Comparison of ENCODE assay signal across 11 mouse cellular contexts in the genomic region with DNA sequence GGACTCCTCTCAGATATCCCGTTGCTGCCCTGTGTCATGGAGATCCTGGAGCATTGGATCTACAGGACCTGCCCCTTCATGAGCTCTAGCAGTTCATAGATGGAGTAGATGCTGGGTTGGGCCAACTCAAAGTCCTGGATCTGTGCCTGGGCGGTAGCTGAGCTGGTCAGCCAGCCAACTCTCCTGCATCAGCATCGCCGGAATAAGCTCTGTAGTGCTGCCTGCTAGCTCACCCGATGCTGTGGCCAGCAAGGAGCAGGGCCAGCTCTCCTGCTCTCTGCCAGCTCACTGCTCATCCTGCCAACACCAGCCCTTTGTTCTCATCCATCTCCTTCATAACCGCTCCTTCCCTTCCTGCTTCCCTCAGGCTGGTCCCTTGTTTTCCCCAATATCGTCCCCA. TPM values are rescaled to one million over a fixed set of nuclear protein-coding genes. Genes with fewer than 3 reads are reported as not detected.
DNase-seq lines count a peak whose midpoint lies in the region; ATAC-seq and TF ChIP-seq lines count a peak whose summit lies in the region.
"Had no signal": no experiment of that assay in that cellular context is flagged by ENCODE, and none has a peak within 500 bp of the region (broad histone marks: within the 10 kb centered on the region; RNA-seq: fewer than 3 reads in every experiment).

No protein-coding gene starts in this region.

- TF ChIP-seq POLR2A in cerebellum, adult 2 months (IDR thresholded peaks at IDR 0.05; ENCODE audit: borderline replicate concordance, insufficient read depth, low read length): no peak

- no peak overlapping the region for H3K9ac ChIP-seq in hindbrain, embryonic 16.5 days (ENCODE audit: low read depth, low read length)
- no peak overlapping the region for H3K9ac ChIP-seq in hindbrain, embryonic 13.5 days
- no peak overlapping the region for H3K9ac ChIP-seq in intestine, postnatal 0 days (ENCODE audit: low read depth, low read length)
- H3K9ac ChIP-seq: embryonic facial prominence, embryonic 12.5 days; limb, embryonic 12.5 days had no signal

- DNase-seq in cerebellum, adult 2 months: peak; percentile 92 to 95
- peak; percentile 15 to 33 for DNase-seq in heart, adult 9 months (ENCODE audit: low spot score in 2 of 2)
- peak; percentile 82 for DNase-seq in left cerebral cortex, postnatal 4 days
- DNase-seq in embryo, embryonic 11 days: no peak
- no peak for DNase-seq in kidney, adult 9 months

- intact Hi-C loops in left cerebral cortex, postnatal 4 days (cut with DNase I): no loop called here

- ATAC-seq in hindbrain, embryonic 16.5 days: peak; percentile 93
- no peak for ATAC-seq in hindbrain, embryonic 13.5 days (ENCODE audit: low FRiP score)
- no peak for ATAC-seq in intestine, postnatal 0 days

- no peak overlapping the region for H3K4me2 ChIP-seq in hindbrain, embryonic 16.5 days (ENCODE audit: low read length)
- H3K4me2 ChIP-seq in hindbrain, embryonic 13.5 days: no peak overlapping the region
- no peak overlapping the region for H3K4me2 ChIP-seq in intestine, postnatal 0 days (replicated peaks; ENCODE audit: low read depth)
- H3K4me2 ChIP-seq: embryonic facial prominence, embryonic 12.5 days; limb, embryonic 12.5 days had no signal

- 64% methylated on average over 7 of the region's 7 CpGs for WGBS in hindbrain, embryonic 16.5 days
- WGBS in hindbrain, embryonic 13.5 days: 91% methylated on average over 7 of the region's 7 CpGs
- WGBS in cerebellum, adult 2 months: 3% methylated on average over 7 of the region's 7 CpGs
- WGBS in intestine, postnatal 0 days: 60% methylated on average over 7 of the region's 7 CpGs

- H3K36me3 ChIP-seq in hindbrain, embryonic 16.5 days (ENCODE audit: control insufficient read depth, insufficient read depth, low read length): no peaks in the 10 kb centered on the region
- H3K36me3 ChIP-seq in hindbrain, embryonic 13.5 days: 0 out of 2 replicates have a peak, but pooled peaks cover under 1% of the 10 kb centered on the region
- H3K36me3 ChIP-seq in intestine, postnatal 0 days (ENCODE audit: control insufficient read depth, insufficient read depth): no peaks in the 10 kb centered on the region
- H3K36me3 ChIP-seq: embryonic facial prominence, embryonic 12.5 days; limb, embryonic 12.5 days had no signal

- H3K27me3 ChIP-seq in hindbrain, embryonic 16.5 days (replicated peaks; ENCODE audit: control insufficient read depth, insufficient read depth, low read length): no peaks in the 10 kb centered on the region
- H3K27me3 ChIP-seq in hindbrain, embryonic 13.5 days: no peaks in the 10 kb centered on the region
- H3K27me3 ChIP-seq in cerebellum, adult 2 months (ENCODE audit: control insufficient read depth, insufficient read depth, low read length): no peaks in the 10 kb centered on the region
- no peaks in the 10 kb centered on the region for H3K27me3 ChIP-seq in intestine, postnatal 0 days (replicated peaks; ENCODE audit: control insufficient read depth, insufficient read depth, low read length)
- H3K27me3 ChIP-seq: embryonic facial prominence, embryonic 12.5 days; limb, embryonic 12.5 days had no signal

- H3K4me3 ChIP-seq in hindbrain, embryonic 16.5 days (ENCODE audit: low read length): no peak overlapping the region
- H3K4me3 ChIP-seq in hindbrain, embryonic 13.5 days: no peak overlapping the region
- no peak overlapping the region for H3K4me3 ChIP-seq in cerebellum, adult 2 months (replicated peaks; ENCODE audit: insufficient read depth, low read depth, low read length)
- no peak overlapping the region for H3K4me3 ChIP-seq in intestine, postnatal 0 days (ENCODE audit: low read depth, low read length)
- H3K4me3 ChIP-seq: embryonic facial prominence, embryonic 12.5 days; limb, embryonic 12.5 days had no signal

- H3K4me1 ChIP-seq in hindbrain, embryonic 16.5 days (ENCODE audit: control insufficient read depth, insufficient read depth, low read depth, low read length): no peaks in the 10 kb centered on the region
- no peaks in the 10 kb centered on the region for H3K4me1 ChIP-seq in hindbrain, embryonic 13.5 days (replicated peaks)
- H3K4me1 ChIP-seq in cerebellum, adult 2 months (ENCODE audit: control insufficient read depth, insufficient read depth, low read length): no peaks in the 10 kb centered on the region; the same call in 1 of the 2 replicates
- no peaks in the 10 kb centered on the region for H3K4me1 ChIP-seq in intestine, postnatal 0 days (replicated peaks; ENCODE audit: control insufficient read depth, insufficient read depth, low read length)
- H3K4me1 ChIP-seq: embryonic facial prominence, embryonic 12.5 days had no signal

- H3K9me3 ChIP-seq in hindbrain, embryonic 16.5 days (ENCODE audit: control insufficient read depth, low read length): no peaks in the 10 kb centered on the region
- H3K9me3 ChIP-seq in hindbrain, embryonic 13.5 days: no peaks in the 10 kb centered on the region
- no peaks in the 10 kb centered on the region for H3K9me3 ChIP-seq in intestine, postnatal 0 days (ENCODE audit: control insufficient read depth)
- H3K9me3 ChIP-seq: embryonic facial prominence, embryonic 12.5 days; G1E; limb, embryonic 12.5 days had no signal

- H3K27ac ChIP-seq in hindbrain, embryonic 16.5 days (ENCODE audit: low read depth, low read length): no peak overlapping the region
- no peak overlapping the region for H3K27ac ChIP-seq in hindbrain, embryonic 13.5 days
- H3K27ac ChIP-seq in cerebellum, adult 2 months (ENCODE audit: insufficient read depth, low read length): no peak overlapping the region
- H3K27ac ChIP-seq in intestine, postnatal 0 days (ENCODE audit: low read depth, low read length): no peak overlapping the region
- H3K27ac ChIP-seq: embryonic facial prominence, embryonic 12.5 days; limb, embryonic 12.5 days had no signal

- TF ChIP-seq CTCF in cerebellum, adult 2 months (IDR thresholded peaks at IDR 0.05; ENCODE audit: borderline replicate concordance, insufficient read depth, low read depth, low read length): no peak
- no peak for TF ChIP-seq CTCF in intestine, postnatal 0 days (IDR thresholded peaks at IDR 0.05; ENCODE audit: low read depth)

RNA-seq across cellular contexts. Expression of gene Smim15, which starts 51.4 kb away (rescaled TPM):
- polyA plus RNA-seq in hindbrain, embryonic 16.5 days (2015; fragmentation: Nextera tagmentation; extraction: Ambion mirVana): 35.6 and 39.3 TPM in 2 replicates
- polyA plus RNA-seq in hindbrain, embryonic 13.5 days (2015; fragmentation: Nextera tagmentation; extraction: Ambion mirVana): 37.5 and 42.9 TPM in 2 replicates
- 55.9 and 56.0 TPM in 2 replicates for polyA plus RNA-seq in cerebellum, adult 2 months (2012; rRNA removed)
- 10 to 100 TPM; 27.5 to 32.7 TPM for total RNA-seq in left cerebral cortex, postnatal 4 days (2021)
- 32.6 and 33.7 TPM in 2 replicates for polyA plus RNA-seq in intestine, postnatal 0 days (2015; fragmentation: Nextera tagmentation; extraction: Ambion mirVana)

Comparison
In these comparisons a context has a peak if more than half of its experiments do, and no peak if none do; other contexts are left out.
1. DNase-seq: peak in cerebellum, adult 2 months (2 of 2), heart, adult 9 months (2 of 2) and left cerebral cortex, postnatal 4 days (single experiment); none in embryo, embryonic 11 days (single experiment) and kidney, adult 9 months (single experiment).